Mouse (Mus musculus) intestine, postnatal 0 days (tissue): ENCODE data around the gene Osgepl1. TPM values are rescaled to one million over a fixed set of nuclear protein-coding genes. Genes with fewer than 3 reads are reported as not detected.
"Not testable (repeated sequence)": the region's sequence is repeated elsewhere in the genome, so short reads cannot be mapped to it uniquely, and the experiment has no call there.

ENCODE experiments used
- ATAC-seq: fragments of 200-750 bp; cut with Nextera tagmentation; 2 replicates; pipeline ENCODE4 v1.8.0; 2017; ENCODE audit warnings: mild to moderate bottlenecking, moderate TSS enrichment, moderate library complexity
- H3K27ac ChIP-seq: fragments of 300-500 bp; sonication (generic); 2 replicates; pipeline ENCODE4 v1.5.1; 2014; ENCODE audit warnings: mild to moderate bottlenecking, low read depth, low read length, moderate library complexity
- H3K27me3 ChIP-seq: fragments of 300-500 bp; sonication (generic); replicated peaks from 2 replicates; pipeline ENCODE4 v1.6.1; 2014; ENCODE audit warnings: low read length, mixed read lengths; ENCODE audit not compliant: control insufficient read depth, insufficient read depth
- H3K36me3 ChIP-seq: fragments of 300-500 bp; sonication (generic); 2 replicates; pipeline ENCODE4 v1.6.1; 2014; ENCODE audit warnings: mild to moderate bottlenecking, moderate library complexity; ENCODE audit not compliant: control insufficient read depth, insufficient read depth
- H3K4me1 ChIP-seq: fragments of 300-500 bp; sonication (generic); replicated peaks from 2 replicates; pipeline ENCODE4 v1.6.1; 2014; ENCODE audit warnings: antibody characterized with exemption, low read length, mixed read lengths; ENCODE audit not compliant: control insufficient read depth, insufficient read depth
- H3K4me2 ChIP-seq: fragments of 300-500 bp; sonication (generic); replicated peaks from 2 replicates; pipeline ENCODE4 v1.6.1; 2014; ENCODE audit warnings: low read depth, mild to moderate bottlenecking, moderate library complexity
- H3K4me3 ChIP-seq: fragments of 300-500 bp; sonication (generic); 2 replicates; pipeline ENCODE4 v1.5.1; 2014; ENCODE audit warnings: low read depth, low read length
- H3K9ac ChIP-seq: fragments of 300-500 bp; sonication (generic); 2 replicates; pipeline ENCODE4 v1.6.1; 2014; ENCODE audit warnings: mild to moderate bottlenecking, low read depth, low read length
- H3K9me3 ChIP-seq: fragments of 300-500 bp; sonication (generic); 2 replicates; pipeline ENCODE4 v1.6.1; 2016; ENCODE audit warnings: mixed run types; ENCODE audit not compliant: control insufficient read depth
- CTCF ChIP-seq: sonication (generic); IDR thresholded peaks from 2 replicates; pipeline ENCODE4 v1.5.1; 2016; ENCODE audit warnings: low read depth, mild to moderate bottlenecking, control low read depth, antibody characterized with exemption, moderate library complexity
- WGBS: fragments of 180-500 bp; shearing (Covaris S2); extraction: QIAGEN DNeasy Blood & Tissue Kit; methylation state at CpG from one replicate; pipeline ENCODE4 v1.1.7; 2014; 5-methylcytosine and 5-hydroxymethylcytosine counted together
- polyA plus RNA-seq: library from polyadenylated mRNA; unstranded; fragments of >200 nt; fragmentation: Nextera tagmentation; extraction: Ambion mirVana; gene quantifications from 2 replicates; pipeline ENCODE4 v1.2.1, GENCODE M21; 2015

The Osgepl1 gene
- polyA plus RNA-seq, 1 experiment from 2014 or later: 21.0 TPM

GRCm38 (mm10) chr1:53335465-53335864, 22.0 kb downstream of the Osgepl1 start:
- no peak for TF ChIP-seq CTCF
- Histone ChIP-seq H3K36me3 (no peaks in the 10 kb centered on the region), H3K4me1 (no peaks in the 10 kb centered on the region), H3K4me3 (no peak overlapping the region), H3K27me3 (no peaks in the 10 kb centered on the region), H3K9ac (no peak overlapping the region), H3K4me2 (no peak overlapping the region), H3K9me3 (no peaks in the 10 kb centered on the region), H3K27ac (no peak overlapping the region)
- ATAC-seq: no peak

GRCm38 (mm10) chr1:53337403-53337802, 24.0 kb downstream of the Osgepl1 start:
- H3K9ac ChIP-seq, ATAC-seq, H3K4me1 ChIP-seq, H3K4me2 ChIP-seq, H3K4me3 ChIP-seq, H3K9me3 ChIP-seq, H3K27ac ChIP-seq, H3K27me3 ChIP-seq: not testable (repeated sequence)
- peaks cover 10% of the 10 kb centered on the region; the same call in 1 of the 2 replicates for H3K36me3 ChIP-seq
- 72% methylated on average over 2 of the region's 2 CpGs for WGBS

DNA sequence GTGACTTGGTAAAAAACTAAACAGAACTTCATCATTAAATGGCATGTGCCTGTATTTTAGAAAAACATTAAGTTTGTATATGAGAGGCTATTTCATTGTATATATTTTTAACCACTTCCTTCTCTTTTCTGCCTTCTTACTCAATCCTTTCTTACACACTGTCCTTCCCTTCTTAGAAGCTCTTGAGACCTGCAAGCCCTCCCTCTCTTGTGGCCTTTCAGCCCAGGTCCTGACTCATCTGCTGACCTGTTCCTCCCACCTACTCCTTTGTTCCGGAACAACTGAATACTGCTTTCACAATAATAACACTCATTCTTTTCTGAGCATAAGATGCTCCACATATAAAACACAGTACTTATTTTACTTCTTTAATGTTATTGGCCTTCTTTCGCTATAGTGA, 27.6 kb downstream of the Osgepl1 start:
- no peak overlapping the region for H3K9ac ChIP-seq
- no peak overlapping the region for H3K27ac ChIP-seq
- no peaks in the 10 kb centered on the region for H3K9me3 ChIP-seq
- H3K4me1 ChIP-seq: no peaks in the 10 kb centered on the region
- H3K36me3 ChIP-seq: peaks cover 22% of the 10 kb centered on the region
- TF ChIP-seq CTCF: no peak
- no peak overlapping the region for H3K4me3 ChIP-seq
- 93% methylated on average over 2 of the region's 2 CpGs for WGBS
- no peak overlapping the region for H3K4me2 ChIP-seq
- H3K27me3 ChIP-seq: no peaks in the 10 kb centered on the region
- no peak for ATAC-seq

DNA sequence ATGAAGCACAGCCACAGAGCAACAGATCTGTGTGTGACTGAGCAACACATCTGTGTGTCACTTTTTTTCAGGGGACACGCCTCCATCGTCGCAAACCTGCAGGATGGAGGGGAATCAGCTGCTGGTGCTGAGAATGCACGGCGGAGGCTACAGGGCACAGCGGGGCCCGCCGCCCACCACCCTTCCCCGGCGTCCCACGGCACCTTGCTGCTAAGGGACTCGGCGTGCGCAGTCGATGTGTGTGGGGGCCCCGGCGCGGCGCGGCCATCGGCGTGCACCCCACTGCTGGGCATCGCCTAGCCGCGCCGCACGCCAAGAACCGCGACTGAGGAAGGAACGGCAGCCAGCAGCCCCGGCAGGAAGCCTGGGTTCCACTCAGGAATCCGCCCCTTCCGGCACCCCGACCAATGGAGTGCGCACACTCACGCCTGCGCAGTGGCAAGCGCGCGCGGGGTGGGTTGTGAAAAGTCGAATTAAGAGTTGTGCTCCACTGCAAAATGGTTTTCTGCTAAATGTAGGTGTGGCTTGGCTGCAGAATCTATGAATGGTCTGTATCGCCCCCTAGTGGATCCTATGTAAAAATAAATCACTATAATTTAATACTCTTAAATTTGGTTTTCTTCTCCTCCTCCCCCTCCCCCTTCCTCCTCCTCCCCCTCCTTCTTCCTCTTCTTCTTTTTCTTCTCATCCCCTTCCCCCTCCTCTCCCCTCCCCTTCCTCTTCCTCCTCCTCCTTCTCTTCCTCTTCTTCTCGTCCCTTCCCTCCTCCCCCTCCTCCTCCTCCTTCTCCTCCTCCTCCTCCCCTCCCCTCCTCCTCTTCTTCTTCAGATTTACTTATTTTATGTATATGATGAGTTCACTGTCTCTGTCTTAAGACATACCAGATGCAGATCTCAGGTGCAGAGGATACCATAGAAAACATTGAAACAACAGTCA, 39.2 kb downstream of the Osgepl1 start, which contains the start of the genes Asdurf, Gm28551 and Asnsd1:
Gene Asdurf, minus strand, starts transcription at position 293 of the 935 bp plus-strand sequence.
Gene Gm28551, minus strand, starts transcription at position 341 of the 935 bp plus-strand sequence.
Gene Asnsd1, minus strand, starts transcription at position 426 of the 935 bp plus-strand sequence.
- peak within 1 kb of the TSS; percentile 77 for H3K9ac ChIP-seq
- peak within 1 kb of the TSS; percentile 71 for H3K4me2 ChIP-seq
- peaks cover 16% of the 10 kb centered on the region for H3K36me3 ChIP-seq
- peak; percentile 77 for TF ChIP-seq CTCF
- WGBS: under 1% methylated on average over 44 of the region's 44 CpGs
- H3K27me3 ChIP-seq: no peaks in the 10 kb centered on the region
- H3K27ac ChIP-seq: peak within 1 kb of the TSS; percentile 80
- H3K4me3 ChIP-seq: peak within 1 kb of the TSS; percentile 87
- ATAC-seq: peak; percentile 100
- no peaks in the 10 kb centered on the region for H3K9me3 ChIP-seq
- no peaks in the 10 kb centered on the region for H3K4me1 ChIP-seq

- Histone ChIP-seq H3K4me2 (no peak overlapping the region), H3K4me3 (no peak overlapping the region), H3K9me3 (no peaks in the 10 kb centered on the region), H3K27ac (no peak overlapping the region), H3K36me3 (no peaks in the 10 kb centered on the region), H3K9ac (no peak overlapping the region), H3K27me3 (no peaks in the 10 kb centered on the region), H3K4me1 (no peaks in the 10 kb centered on the region)
- ATAC-seq: peak; percentile 96
- TF ChIP-seq CTCF: no peak
Observed at GRCm38 (mm10) chr1:53358988-53359387, 45.6 kb downstream of the Osgepl1 start.

Other genes with a start within 250 kb of the Osgepl1 start
- not detected in 2 replicates for gene 1700019A02Rik, start 126.0 kb upstream of the Osgepl1 start, polyA plus RNA-seq
- gene Pms1, start 16.6 kb upstream of the Osgepl1 start, polyA plus RNA-seq: 5.4 and 6.8 TPM in 2 replicates
- gene Ormdl1, start 16.5 kb upstream of the Osgepl1 start, polyA plus RNA-seq: 60.5 and 65.8 TPM in 2 replicates
- not detected in 2 replicates for gene Gm28778, start 16.5 kb upstream of the Osgepl1 start, polyA plus RNA-seq
- 10.7 and 12.5 TPM in 2 replicates for gene Asdurf, start 39.0 kb downstream of the Osgepl1 start, polyA plus RNA-seq
- 0.23 and 0.35 TPM in 2 replicates for gene Gm28551, start 39.0 kb downstream of the Osgepl1 start, polyA plus RNA-seq
- 44.1 and 45.5 TPM in 2 replicates for gene Asnsd1, start 39.1 kb downstream of the Osgepl1 start, polyA plus RNA-seq